Mouse (Mus musculus): Measurements from ENCODE around the gene Vgll4.

DNA sequence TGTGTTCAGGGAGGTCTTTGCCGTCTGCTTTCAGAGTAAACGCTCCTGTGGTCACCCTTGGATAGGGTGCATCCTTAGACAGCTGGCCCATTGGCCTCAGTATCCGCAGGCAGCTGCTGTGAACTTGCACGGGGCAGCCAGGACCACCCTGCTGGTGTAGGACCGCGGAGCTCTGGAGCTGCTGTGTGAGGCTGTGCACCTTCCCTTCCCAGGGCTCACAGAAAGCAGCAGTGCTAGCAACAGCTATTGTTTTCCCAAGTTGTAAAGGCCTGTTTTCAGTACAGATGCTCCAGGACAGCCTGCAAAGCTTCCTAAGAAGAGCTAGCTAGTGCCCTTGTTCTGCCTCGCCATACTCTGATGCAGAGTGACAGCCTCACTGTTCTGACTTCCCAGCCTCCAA, 118.1 kb downstream of the Vgll4 start:
- TF ChIP-seq EP300 (IDR thresholded peaks at IDR 0.05; ENCODE audit: low read depth) (no peak), CTCF (IDR thresholded peaks at IDR 0.05; ENCODE audit: low read depth) (no peak)
